Mouse (Mus musculus): ENCODE results near the gene Kank1.

The Kank1 gene

GRCm38 (mm10) chr19:25405987-25406386 is 169.2 kb downstream of the Kank1 start:
- no peak for DNase-seq (ENCODE audit: low spot score in 2 of 2)

DNA sequence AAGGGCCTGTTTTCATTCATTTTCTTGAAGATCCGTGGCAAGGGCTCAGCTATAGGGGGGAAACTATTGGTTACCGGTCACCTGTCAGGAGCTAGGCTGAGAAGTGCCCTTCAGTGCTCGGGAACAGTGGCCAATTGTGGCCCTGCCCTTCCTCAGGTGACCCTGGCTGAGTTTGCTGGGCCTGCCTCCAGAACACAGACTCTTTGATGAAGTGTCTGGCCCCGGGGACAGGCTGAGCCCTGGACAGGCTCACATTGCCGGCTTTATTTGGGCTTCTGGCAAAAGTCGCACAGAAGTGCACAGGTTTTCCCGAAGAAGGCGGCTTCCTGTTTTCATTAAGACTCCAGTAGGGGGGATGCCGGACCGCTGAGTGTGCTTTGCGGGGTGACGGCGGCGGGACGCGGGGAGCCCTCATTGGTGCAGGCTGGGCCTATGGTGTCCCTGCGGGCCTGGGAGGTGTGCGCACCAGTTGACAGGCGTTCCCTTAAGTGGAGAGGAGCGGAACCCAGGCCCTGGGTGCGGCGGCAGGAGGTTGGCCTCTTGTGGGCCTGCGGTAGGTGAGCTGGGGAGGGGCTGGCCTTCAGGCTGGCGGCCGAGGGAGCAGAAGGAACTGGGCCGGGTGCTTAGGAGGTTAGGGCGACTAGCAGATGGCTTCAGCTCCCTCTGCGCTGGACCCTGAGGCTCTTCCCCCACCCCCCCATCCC is 169.9 kb downstream of the Kank1 start:
- DNase-seq (ENCODE audit: low spot score in 2 of 2), result peak; percentile 42 to 59

- DNase-seq (ENCODE audit: low spot score in 2 of 2), result no peak
These were observed 170.6 kb downstream of the Kank1 start for GRCm38 (mm10) chr19:25407185-25407886.

- no peak for DNase-seq (ENCODE audit: low spot score in 2 of 2)
These were observed 171.1 kb downstream of the Kank1 start for GRCm38 (mm10) chr19:25407887-25408236.

- no peak for DNase-seq (ENCODE audit: low spot score in 2 of 2)
These were observed 172.5 kb downstream of the Kank1 start for GRCm38 (mm10) chr19:25409239-25409638.

DNA sequence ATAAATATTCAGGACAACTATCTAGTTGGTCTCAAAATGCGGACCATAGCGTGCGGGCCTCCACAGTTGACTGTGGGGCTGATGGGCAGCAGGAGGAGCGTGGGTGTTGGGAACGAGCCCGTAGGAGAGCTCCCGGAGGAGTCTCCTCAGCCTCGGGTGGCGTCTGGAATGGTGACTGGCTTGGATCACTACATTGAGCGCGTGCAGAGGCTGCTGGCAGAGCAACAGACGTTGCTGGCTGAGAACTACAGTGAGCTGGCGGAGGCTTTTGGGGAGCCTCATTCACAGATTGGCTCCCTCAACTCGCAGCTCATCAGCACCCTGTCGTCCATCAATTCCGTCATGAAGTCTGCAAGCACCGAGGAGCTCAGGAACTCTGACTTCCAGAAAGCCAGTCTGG is 174.6 kb downstream of the Kank1 start:
- no peak for DNase-seq (ENCODE audit: low spot score in 2 of 2)

GRCm38 (mm10) chr19:25415448-25415847 is 178.7 kb downstream of the Kank1 start:
- no peak for DNase-seq (ENCODE audit: low spot score in 2 of 2)

GRCm38 (mm10) chr19:25417671-25418070 is 180.9 kb downstream of the Kank1 start:
- no peak for DNase-seq (ENCODE audit: low spot score in 2 of 2)

- no peak for DNase-seq (ENCODE audit: low spot score in 2 of 2)
These were observed 183.2 kb downstream of the Kank1 start for GRCm38 (mm10) chr19:25419983-25420382.

DNA sequence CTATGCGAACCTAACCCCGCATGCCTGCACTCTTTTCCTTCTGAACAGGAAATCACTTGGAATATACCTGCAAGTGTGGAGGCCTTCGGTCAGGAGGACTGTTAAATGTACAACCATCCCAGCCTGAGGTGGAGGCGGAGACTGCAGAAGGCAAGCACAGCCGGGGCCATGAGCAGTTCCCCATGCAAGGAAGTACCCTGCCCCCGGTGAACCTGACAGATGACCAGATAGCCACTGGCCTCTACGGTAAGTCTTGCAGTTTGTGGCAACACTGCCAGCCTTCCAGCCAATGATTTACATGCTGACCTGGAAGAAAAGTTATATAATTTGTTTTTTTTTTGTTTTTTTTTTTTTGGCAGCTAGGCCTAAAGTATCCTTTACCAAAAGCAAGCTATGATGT is 185.3 kb downstream of the Kank1 start:
- no peak for DNase-seq (ENCODE audit: low spot score in 2 of 2)

- DNase-seq (ENCODE audit: low spot score in 2 of 2), result no peak
These were observed 186.6 kb downstream of the Kank1 start for GRCm38 (mm10) chr19:25423371-25423770.

- no peak for DNase-seq (ENCODE audit: low spot score in 2 of 2)
These were observed 189.7 kb downstream of the Kank1 start for GRCm38 (mm10) chr19:25426431-25426830.

DNA sequence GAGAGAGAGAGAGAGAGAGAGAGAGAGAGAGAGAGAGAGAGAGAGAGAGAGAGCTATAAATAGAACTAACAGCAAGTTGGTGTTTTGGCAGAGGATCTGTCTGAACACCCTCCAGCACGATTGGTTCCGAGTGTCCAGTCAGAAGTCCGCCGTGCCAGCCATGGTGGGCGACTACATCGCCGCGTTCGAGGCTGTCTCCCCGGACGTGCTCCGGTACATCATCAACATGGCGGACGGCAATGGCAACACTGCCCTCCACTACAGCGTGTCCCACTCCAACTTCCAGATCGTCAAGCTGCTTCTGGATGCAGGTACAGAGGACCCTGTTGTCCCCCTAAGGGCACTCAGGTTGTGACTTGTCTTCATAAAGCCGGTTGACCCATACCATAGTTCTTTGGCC is 191.1 kb downstream of the Kank1 start:
- no peak for DNase-seq (ENCODE audit: low spot score in 2 of 2)

DNA sequence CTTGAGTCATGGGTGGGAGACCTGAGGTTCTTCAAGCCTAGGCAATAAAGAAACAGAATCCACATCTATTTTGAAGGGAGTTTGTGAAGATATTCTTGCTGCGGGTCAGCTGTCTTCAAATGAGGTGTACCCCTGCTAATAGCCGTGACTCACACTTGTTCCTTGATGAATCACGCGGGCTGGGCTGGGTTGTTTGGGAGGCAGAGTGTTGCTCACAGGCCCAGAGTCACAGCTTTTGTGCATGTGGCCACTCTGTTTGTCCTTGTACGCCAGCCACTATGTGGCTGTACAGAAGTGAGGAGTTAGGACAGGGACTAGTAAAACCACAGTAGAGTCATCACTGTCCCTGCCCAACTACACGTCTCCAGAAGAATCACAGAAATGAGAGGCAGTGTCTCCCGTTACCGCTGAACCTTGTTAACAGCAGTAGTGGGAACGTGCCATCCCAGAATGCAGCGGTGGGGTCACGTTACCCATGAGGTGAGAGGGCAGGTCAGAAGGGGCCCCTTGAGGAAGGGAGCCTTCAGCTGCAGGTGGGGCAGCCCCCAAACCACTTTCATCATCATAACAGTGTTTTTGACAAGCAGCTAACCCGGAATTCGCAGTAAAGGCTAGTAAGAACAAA is 191.7 kb downstream of the Kank1 start:
- DNase-seq (ENCODE audit: low spot score in 2 of 2), result no peak

GRCm38 (mm10) chr19:25431431-25431830 is 194.7 kb downstream of the Kank1 start:
- no peak for DNase-seq (ENCODE audit: low spot score in 2 of 2)

GRCm38 (mm10) chr19:25431909-25432308 is 195.1 kb downstream of the Kank1 start:
- no peak for DNase-seq (ENCODE audit: low spot score in 2 of 2)

- DNase-seq (ENCODE audit: low spot score in 2 of 2), result no peak
These were observed 196.5 kb downstream of the Kank1 start for GRCm38 (mm10) chr19:25433169-25433690.

GRCm38 (mm10) chr19:25434345-25434744 is 197.6 kb downstream of the Kank1 start:
- no peak for DNase-seq (ENCODE audit: low spot score in 2 of 2)

- no peak for DNase-seq (ENCODE audit: low spot score in 2 of 2)
These were observed 198.0 kb downstream of the Kank1 start for GRCm38 (mm10) chr19:25434795-25435194.

- DNase-seq (ENCODE audit: low spot score in 2 of 2), result no peak
These were observed 198.6 kb downstream of the Kank1 start for GRCm38 (mm10) chr19:25435412-25435811.

DNA sequence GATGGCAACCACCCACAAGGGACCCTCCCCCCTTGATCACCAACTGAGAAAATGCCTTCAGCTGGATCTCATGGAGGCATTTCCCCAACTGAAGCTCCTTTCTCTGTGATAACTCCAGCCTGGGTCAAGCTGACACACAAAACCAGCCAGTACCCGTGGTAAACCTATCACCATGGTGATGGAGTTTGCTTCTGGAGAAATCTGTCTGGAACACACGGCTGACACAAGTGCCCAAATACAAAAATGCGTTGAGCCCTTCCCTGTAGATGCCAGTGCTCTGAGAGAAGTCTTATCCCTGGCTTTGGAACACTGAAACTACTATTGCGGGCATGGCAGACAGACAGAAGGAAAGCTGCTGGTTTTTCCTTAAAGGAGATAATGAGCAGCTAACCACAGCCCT is 199.4 kb downstream of the Kank1 start:
- no peak for DNase-seq (ENCODE audit: low spot score in 2 of 2)

- no peak for DNase-seq (ENCODE audit: low spot score in 2 of 2)
These were observed 200.2 kb downstream of the Kank1 start for GRCm38 (mm10) chr19:25436789-25437650.

Measured in frontal cortex, postnatal 10 days (tissue).